Mouse (Mus musculus): ENCODE measurements around the gene Vps13c. TPM values are rescaled to one million over a fixed set of nuclear protein-coding genes. Genes with fewer than 3 reads are reported as not detected.

The Vps13c gene
- total and polyA plus RNA-seq, 2 experiments from 2014 or later = 4.6 to 22.9 TPM

DNA sequence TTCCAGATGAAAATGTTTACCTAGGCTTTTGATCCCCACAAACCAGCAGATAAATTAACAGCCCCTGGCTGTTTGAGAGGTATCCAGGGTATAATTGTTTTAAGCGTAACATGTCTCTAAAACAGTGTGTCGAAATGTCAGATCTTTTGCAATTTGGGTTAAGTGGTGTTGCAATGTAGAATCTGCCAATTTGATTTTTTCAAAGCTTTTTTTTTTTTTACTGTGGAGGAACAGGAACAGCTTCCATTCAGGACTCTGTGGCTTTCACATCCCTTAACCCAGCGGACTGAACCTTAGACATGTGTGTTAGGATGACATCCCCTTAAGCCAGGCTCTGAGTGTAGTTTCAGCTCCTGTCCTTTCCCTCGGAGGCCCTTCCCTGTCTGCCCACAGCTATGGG, 4.8 kb downstream of the Vps13c start:
- no peak for TF ChIP-seq CTCF (IDR thresholded peaks at IDR 0.05; ENCODE audit: low read depth)
- DNase-seq = no peak
- H3K27ac ChIP-seq (ENCODE audit: low read depth, low read length) = no peak overlapping the region
- H3K9ac ChIP-seq = no peak overlapping the region
- no peak overlapping the region for H3K4me2 ChIP-seq (ENCODE audit: low read depth)
- H3K9me3 ChIP-seq (ENCODE audit: low read length) = no peaks in the 10 kb centered on the region
- no peak overlapping the region for H3K4me3 ChIP-seq (ENCODE audit: low read depth, low read length)
- WGBS = 83% methylated on average over 4 of the region's 4 CpGs
- H3K4me1 ChIP-seq (ENCODE audit: insufficient read depth) = 0 out of 2 replicates have a peak, but pooled peaks cover 10% of the 10 kb centered on the region
- no peaks in the 10 kb centered on the region for H3K27me3 ChIP-seq (ENCODE audit: insufficient read depth, low read length)
- no peaks in the 10 kb centered on the region for H3K36me3 ChIP-seq (ENCODE audit: insufficient read depth)
- ATAC-seq = no peak

DNA sequence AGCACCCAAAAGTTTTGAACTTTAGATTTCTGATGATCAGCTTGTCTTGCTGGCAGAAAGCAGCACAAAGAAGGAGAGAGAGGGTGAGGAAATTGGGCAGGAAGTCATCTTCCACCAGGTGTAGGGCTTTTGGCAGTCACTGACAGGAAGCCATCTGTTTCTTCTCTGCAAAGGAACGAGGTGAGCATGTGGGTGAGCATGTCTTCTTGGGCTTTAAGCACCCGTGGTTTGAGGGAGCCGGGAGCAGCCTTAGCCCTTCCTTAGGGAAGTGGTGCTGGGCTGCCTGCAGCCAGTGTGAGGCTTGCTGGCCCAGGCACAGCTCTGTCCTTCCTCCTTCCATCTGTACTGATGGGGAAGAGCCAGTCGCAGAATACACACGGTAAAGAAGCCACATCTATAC, 5.5 kb downstream of the Vps13c start:
- Histone ChIP-seq H3K27ac (ENCODE audit: low read depth, low read length) (no peak overlapping the region), H3K4me2 (ENCODE audit: low read depth) (no peak overlapping the region), H3K9me3 (ENCODE audit: low read length) (no peaks in the 10 kb centered on the region), H3K9ac (no peak overlapping the region), H3K4me1 (ENCODE audit: insufficient read depth) (0 out of 2 replicates have a peak, but pooled peaks cover 10% of the 10 kb centered on the region), H3K4me3 (ENCODE audit: low read depth, low read length) (no peak overlapping the region), H3K27me3 (ENCODE audit: insufficient read depth, low read length) (no peaks in the 10 kb centered on the region), H3K36me3 (ENCODE audit: insufficient read depth) (no peaks in the 10 kb centered on the region)
- DNase-seq (no peak), ATAC-seq (no peak)
- WGBS = 77% methylated on average over 5 of the region's 5 CpGs
- no peak for TF ChIP-seq CTCF (IDR thresholded peaks at IDR 0.05; ENCODE audit: low read depth)

DNA sequence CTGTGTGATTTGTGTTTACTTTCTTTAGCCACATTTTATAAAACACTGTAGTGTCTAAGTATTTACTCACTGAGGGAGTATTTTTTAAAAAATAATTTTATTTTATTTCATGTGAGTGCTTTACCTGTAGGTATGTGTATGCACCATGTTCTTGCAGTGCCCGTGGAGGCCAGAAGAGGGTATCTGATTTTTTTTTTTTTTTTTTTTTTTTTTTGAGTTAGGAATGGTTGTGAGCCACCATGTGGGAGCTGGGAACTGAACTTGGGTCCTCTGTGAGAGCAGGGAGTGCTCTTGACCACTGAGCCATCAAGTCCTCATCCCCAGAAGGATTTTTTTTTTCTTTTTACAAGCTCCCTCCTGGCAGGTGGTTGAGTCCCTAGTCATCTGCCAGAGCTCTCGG, 5.9 kb downstream of the Vps13c start:
- 84% methylated on average over 2 of the region's 2 CpGs for whole genome bisulfite sequencing

DNA sequence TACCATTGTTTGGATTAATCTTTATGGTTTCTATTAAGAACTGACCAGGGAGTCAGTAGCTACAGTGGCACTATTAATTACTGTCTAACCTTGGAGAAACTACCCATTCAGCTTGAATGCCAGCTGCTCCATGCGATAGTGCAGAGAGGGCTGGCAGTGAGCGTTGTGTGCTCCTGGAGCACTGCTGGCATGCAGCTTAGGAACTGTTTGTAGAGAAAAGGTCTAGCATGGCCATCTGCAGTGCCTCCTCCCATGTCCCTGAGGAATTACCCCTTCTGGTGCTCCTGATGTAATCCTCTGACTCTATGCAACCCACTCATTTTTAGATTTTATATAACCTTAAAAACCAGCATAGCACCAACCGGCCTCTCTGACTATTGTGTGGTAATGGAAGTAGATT, 7.4 kb downstream of the Vps13c start:
- ATAC-seq (no peak), DNase-seq (no peak)
- no peaks in the 10 kb centered on the region for H3K9me3 ChIP-seq (ENCODE audit: low read length)
- H3K4me1 ChIP-seq (ENCODE audit: insufficient read depth) = no peaks in the 10 kb centered on the region
- WGBS = 75% methylated on average over 3 of the region's 3 CpGs
- no peak overlapping the region for H3K4me2 ChIP-seq (ENCODE audit: low read depth)
- no peak overlapping the region for H3K27ac ChIP-seq (ENCODE audit: low read depth, low read length)
- no peak overlapping the region for H3K4me3 ChIP-seq (ENCODE audit: low read depth, low read length)
- H3K27me3 ChIP-seq (ENCODE audit: insufficient read depth, low read length) = no peaks in the 10 kb centered on the region
- TF ChIP-seq CTCF (IDR thresholded peaks at IDR 0.05; ENCODE audit: low read depth) = no peak
- no peak overlapping the region for H3K9ac ChIP-seq
- H3K36me3 ChIP-seq (ENCODE audit: insufficient read depth) = no peaks in the 10 kb centered on the region

More for the DNA sequence above, 5.9 kb downstream of the Vps13c start:
- no peaks in the 10 kb centered on the region for H3K9me3 ChIP-seq (ENCODE audit: low read length)
- H3K9ac ChIP-seq = no peak overlapping the region
- H3K27ac ChIP-seq (ENCODE audit: low read depth, low read length) = no peak overlapping the region
- H3K36me3 ChIP-seq (ENCODE audit: insufficient read depth) = no peaks in the 10 kb centered on the region
- DNase-seq (no peak), ATAC-seq (no peak)
- H3K4me1 ChIP-seq (ENCODE audit: insufficient read depth) = 0 out of 2 replicates have a peak, but pooled peaks cover 6% of the 10 kb centered on the region
- no peak overlapping the region for H3K4me2 ChIP-seq (ENCODE audit: low read depth)
- no peak for TF ChIP-seq CTCF (IDR thresholded peaks at IDR 0.05; ENCODE audit: low read depth)
- no peaks in the 10 kb centered on the region for H3K27me3 ChIP-seq (ENCODE audit: insufficient read depth, low read length)
- H3K4me3 ChIP-seq (ENCODE audit: low read depth, low read length) = no peak overlapping the region

DNA sequence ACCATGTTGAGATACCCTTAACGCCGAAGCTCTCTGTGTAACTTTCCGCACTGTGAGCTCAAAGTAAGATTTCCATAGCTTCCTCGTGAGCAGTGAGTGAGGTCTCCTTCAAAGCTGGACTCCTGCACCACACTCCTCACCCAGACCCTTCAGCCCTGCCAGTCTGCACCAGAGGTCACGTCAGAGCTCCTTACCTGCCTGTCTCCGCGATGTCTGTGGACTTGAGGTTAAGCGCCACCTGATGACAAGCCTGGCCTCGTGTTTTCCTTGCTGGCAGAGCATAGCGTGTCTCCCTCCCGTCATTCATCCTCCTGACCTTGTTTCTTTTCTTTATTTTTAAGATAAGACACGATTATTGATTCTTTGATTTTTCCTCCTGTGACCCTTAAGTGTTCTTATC, 9.2 kb downstream of the Vps13c start:
- DNase-seq = no peak
- Histone ChIP-seq H3K27me3 (ENCODE audit: insufficient read depth, low read length) (no peaks in the 10 kb centered on the region), H3K36me3 (ENCODE audit: insufficient read depth) (no peaks in the 10 kb centered on the region), H3K9me3 (ENCODE audit: low read length) (no peaks in the 10 kb centered on the region), H3K4me3 (ENCODE audit: low read depth, low read length) (no peak overlapping the region), H3K4me2 (ENCODE audit: low read depth) (no peak overlapping the region), H3K9ac (no peak overlapping the region), H3K4me1 (ENCODE audit: insufficient read depth) (no peaks in the 10 kb centered on the region), H3K27ac (ENCODE audit: low read depth, low read length) (no peak overlapping the region)
- ATAC-seq = no peak
- WGBS = 84% methylated on average over 12 of the region's 12 CpGs
- TF ChIP-seq CTCF (IDR thresholded peaks at IDR 0.05; ENCODE audit: low read depth) = no peak

DNA sequence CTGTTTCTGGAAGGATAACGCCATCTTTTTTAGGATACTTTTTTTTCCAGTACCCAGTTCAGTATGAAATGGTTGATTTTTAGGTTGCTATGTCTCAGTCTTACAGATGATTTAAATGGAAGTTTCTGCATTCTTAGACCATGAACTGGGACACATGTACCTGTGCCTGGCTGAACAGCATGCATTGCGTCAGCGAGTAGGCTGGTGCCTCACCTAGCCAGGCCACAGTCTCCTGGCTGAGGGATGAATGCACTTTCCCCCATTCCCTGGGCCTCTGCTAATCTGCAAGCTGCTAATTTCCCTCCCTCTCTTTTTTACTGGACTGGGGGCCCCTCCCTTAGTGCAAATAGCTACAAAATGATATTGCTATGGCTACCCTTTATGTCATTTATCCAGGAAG, 9.7 kb downstream of the Vps13c start:
- H3K27me3 ChIP-seq (ENCODE audit: insufficient read depth, low read length) = no peaks in the 10 kb centered on the region
- no peak overlapping the region for H3K27ac ChIP-seq (ENCODE audit: low read depth, low read length)
- no peak overlapping the region for H3K9ac ChIP-seq
- no peaks in the 10 kb centered on the region for H3K4me1 ChIP-seq (ENCODE audit: insufficient read depth)
- no peaks in the 10 kb centered on the region for H3K36me3 ChIP-seq (ENCODE audit: insufficient read depth)
- DNase-seq (no peak), ATAC-seq (no peak)
- H3K4me3 ChIP-seq (ENCODE audit: low read depth, low read length) = no peak overlapping the region
- H3K9me3 ChIP-seq (ENCODE audit: low read length) = no peaks in the 10 kb centered on the region
- no peak for TF ChIP-seq CTCF (IDR thresholded peaks at IDR 0.05; ENCODE audit: low read depth)
- WGBS = 90% methylated on average over 3 of the region's 3 CpGs
- no peak overlapping the region for H3K4me2 ChIP-seq (ENCODE audit: low read depth)

DNA sequence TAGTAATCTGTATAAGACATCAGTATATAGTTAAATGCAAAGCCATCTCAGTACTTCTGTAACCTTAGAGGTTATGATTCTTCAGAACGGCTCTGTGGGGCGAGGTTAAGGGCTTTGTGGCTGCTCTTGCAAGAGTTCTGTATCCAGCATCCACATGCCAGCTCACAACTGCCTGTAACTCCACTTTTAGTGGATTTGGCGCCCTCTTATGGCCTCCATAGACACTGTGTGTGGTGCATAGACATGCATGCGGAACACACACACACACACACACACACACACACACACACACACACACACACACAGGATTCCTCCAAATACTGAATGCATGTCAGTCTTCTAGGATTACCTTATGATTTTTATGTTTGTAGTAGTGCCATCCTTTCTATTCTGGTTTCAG, 11.0 kb downstream of the Vps13c start:
- DNase-seq (no peak), ATAC-seq (no peak)
- WGBS = 83% methylated on average over 4 of the region's 4 CpGs

DNA sequence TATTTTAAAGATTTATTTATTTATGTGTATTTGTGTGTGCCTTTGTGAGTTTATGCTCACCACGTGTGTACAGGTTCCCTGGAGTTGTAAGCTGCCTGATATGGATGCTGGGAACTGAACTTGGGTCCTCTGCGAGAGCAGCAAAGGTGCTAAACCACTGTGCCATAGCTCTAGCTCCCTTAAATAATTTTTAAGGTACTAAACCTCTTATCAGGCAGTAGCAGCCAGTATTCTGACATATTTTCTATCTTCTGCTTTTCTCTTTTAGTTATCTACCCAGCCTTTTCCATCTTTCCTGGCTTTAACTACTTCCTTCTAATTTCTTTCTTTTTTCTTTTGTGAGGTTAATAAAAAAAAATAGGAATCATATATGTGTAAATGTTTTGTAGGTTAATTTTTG, 20.1 kb downstream of the Vps13c start:
- H3K4me2 ChIP-seq (ENCODE audit: low read depth) = no peak overlapping the region
- H3K9ac ChIP-seq = no peak overlapping the region
- ATAC-seq (no peak), DNase-seq (no peak)
- 0 out of 2 replicates have a peak, but pooled peaks cover 10% of the 10 kb centered on the region for H3K36me3 ChIP-seq (ENCODE audit: insufficient read depth)
- H3K9me3 ChIP-seq (ENCODE audit: low read length) = no peaks in the 10 kb centered on the region
- no peaks in the 10 kb centered on the region for H3K27me3 ChIP-seq (ENCODE audit: insufficient read depth, low read length)
- 83% methylated on average over 2 of the region's 2 CpGs for WGBS
- no peak for TF ChIP-seq CTCF (IDR thresholded peaks at IDR 0.05; ENCODE audit: low read depth)
- H3K4me1 ChIP-seq (ENCODE audit: insufficient read depth) = no peaks in the 10 kb centered on the region
- H3K4me3 ChIP-seq (ENCODE audit: low read depth, low read length) = no peak overlapping the region
- H3K27ac ChIP-seq (ENCODE audit: low read depth, low read length) = no peak overlapping the region

More for the DNA sequence above, 11.0 kb downstream of the Vps13c start:
- H3K36me3 ChIP-seq (ENCODE audit: insufficient read depth) = no peaks in the 10 kb centered on the region
- peak; percentile 50 for TF ChIP-seq CTCF (IDR thresholded peaks at IDR 0.05; ENCODE audit: low read depth)
- no peak overlapping the region for H3K27ac ChIP-seq (ENCODE audit: low read depth, low read length)
- no peak overlapping the region for H3K9ac ChIP-seq
- H3K4me2 ChIP-seq (ENCODE audit: low read depth) = no peak overlapping the region
- no peaks in the 10 kb centered on the region for H3K9me3 ChIP-seq (ENCODE audit: low read length)
- H3K27me3 ChIP-seq (ENCODE audit: insufficient read depth, low read length) = no peaks in the 10 kb centered on the region
- H3K4me1 ChIP-seq (ENCODE audit: insufficient read depth) = no peaks in the 10 kb centered on the region
- H3K4me3 ChIP-seq (ENCODE audit: low read depth, low read length) = no peak overlapping the region
